Mouse (Mus musculus): ENCODE data around the gene Ccser1. TPM values are rescaled to one million over a fixed set of nuclear protein-coding genes. Genes with fewer than 3 reads are reported as not detected.
"Not testable (repeated sequence)": the region's sequence is repeated elsewhere in the genome, so short reads cannot be mapped to it uniquely, and the experiment has no call there.

The Ccser1 gene
- polyA plus RNA-seq, 1 experiment from 2014 or later = 10.8 TPM

DNA sequence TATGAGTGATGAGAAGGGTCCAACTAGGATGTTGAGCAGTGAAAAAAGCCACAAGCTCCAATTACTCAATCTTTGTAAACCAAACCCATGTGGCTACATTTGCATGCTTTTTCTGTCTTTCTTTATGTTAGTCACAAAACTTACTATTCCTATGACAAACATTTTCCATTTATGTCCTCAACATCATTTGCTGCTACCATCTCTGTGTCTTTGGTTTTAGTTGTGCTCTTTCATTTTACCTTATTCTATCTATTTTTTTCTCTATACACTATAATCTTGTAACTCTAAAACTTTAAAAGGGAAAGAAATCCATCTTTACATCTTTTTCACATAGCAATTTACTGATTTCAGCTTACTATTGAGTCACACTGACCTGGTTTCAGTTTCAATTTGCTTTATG lies 834.2 kb downstream of the Ccser1 start:
- ATAC-seq (ENCODE audit: insufficient number of reproducible peaks, low FRiP score, low TSS enrichment, low read depth) (no peak), DNase-seq (ENCODE audit: low spot score) (no peak)
- H3K9ac ChIP-seq (ENCODE audit: low read length) = no peak overlapping the region
- no peaks in the 10 kb centered on the region for H3K27me3 ChIP-seq (ENCODE audit: control insufficient read depth, insufficient read depth, low read length)
- no peaks in the 10 kb centered on the region for H3K9me3 ChIP-seq (ENCODE audit: control insufficient read depth, low read length)
- no peaks in the 10 kb centered on the region for H3K36me3 ChIP-seq (ENCODE audit: control insufficient read depth, insufficient read depth, low read length)
- H3K4me2 ChIP-seq (ENCODE audit: low read depth, severe bottlenecking) = no peak overlapping the region
- no peak overlapping the region for H3K4me3 ChIP-seq (ENCODE audit: low read depth, low read length)
- no peak overlapping the region for H3K27ac ChIP-seq (replicated peaks; ENCODE audit: low read depth, low read length)
- no peaks in the 10 kb centered on the region for H3K4me1 ChIP-seq (ENCODE audit: control insufficient read depth, insufficient read depth, low read length)

DNA sequence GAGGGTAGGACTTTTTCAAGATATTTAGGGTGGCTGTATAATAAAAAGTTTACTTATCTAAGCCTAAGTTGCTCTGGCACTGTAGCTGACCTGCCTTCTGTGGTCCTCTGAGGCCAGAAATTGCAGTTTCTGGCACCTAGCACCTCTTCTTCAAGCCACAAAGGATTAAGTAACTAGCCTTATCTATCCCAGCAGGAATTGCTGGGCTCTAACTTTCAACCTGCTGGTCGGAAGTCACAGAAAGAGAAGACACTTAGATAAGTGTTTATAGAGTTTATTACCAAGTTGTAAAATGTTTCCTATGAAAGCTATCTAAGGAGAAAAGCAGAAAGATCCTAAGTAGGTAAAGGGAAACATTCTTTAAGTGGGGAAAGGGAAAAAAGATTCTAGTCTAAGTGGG lies 864.3 kb downstream of the Ccser1 start:
- Histone ChIP-seq H3K4me2 (ENCODE audit: low read depth, severe bottlenecking) (no peak overlapping the region), H3K27me3 (ENCODE audit: control insufficient read depth, insufficient read depth, low read length) (no peaks in the 10 kb centered on the region), H3K36me3 (ENCODE audit: control insufficient read depth, insufficient read depth, low read length) (no peaks in the 10 kb centered on the region), H3K4me1 (ENCODE audit: control insufficient read depth, insufficient read depth, low read length) (no peaks in the 10 kb centered on the region), H3K27ac (replicated peaks; ENCODE audit: low read depth, low read length) (no peak overlapping the region), H3K4me3 (ENCODE audit: low read depth, low read length) (no peak overlapping the region), H3K9me3 (ENCODE audit: control insufficient read depth, low read length) (no peaks in the 10 kb centered on the region), H3K9ac (ENCODE audit: low read length) (no peak overlapping the region)
- DNase-seq (ENCODE audit: low spot score) (no peak), ATAC-seq (ENCODE audit: insufficient number of reproducible peaks, low FRiP score, low TSS enrichment, low read depth) (no peak)
- WGBS = 37% methylated on average over 1 of the region's 1 CpGs

DNA sequence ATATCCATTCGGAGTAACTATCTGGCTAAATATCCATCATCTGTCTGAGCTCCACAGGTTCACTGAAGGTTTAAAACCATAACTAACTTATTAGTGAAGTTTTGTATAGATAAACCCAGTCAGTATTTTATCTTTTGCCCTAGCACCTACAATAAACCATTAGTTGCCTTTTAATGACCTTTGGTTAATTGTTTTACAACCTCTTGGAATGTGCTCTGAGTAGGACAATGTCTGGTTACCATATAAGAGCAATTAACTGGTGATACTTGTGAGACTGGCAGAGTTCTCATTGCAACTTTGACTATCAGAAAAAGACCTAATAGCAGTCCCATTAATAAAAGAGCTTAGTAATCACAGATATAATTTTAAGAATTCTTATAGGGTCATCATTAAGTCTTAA lies 864.9 kb downstream of the Ccser1 start:
- not testable (repeated sequence) for H3K36me3 ChIP-seq (ENCODE audit: control insufficient read depth, insufficient read depth, low read length); H3K4me2 ChIP-seq (ENCODE audit: low read depth, severe bottlenecking); H3K27ac ChIP-seq (replicated peaks; ENCODE audit: low read depth, low read length); H3K4me3 ChIP-seq (ENCODE audit: low read depth, low read length); H3K27me3 ChIP-seq (ENCODE audit: control insufficient read depth, insufficient read depth, low read length); H3K9ac ChIP-seq (ENCODE audit: low read length); DNase-seq (ENCODE audit: low spot score); ATAC-seq (ENCODE audit: insufficient number of reproducible peaks, low FRiP score, low TSS enrichment, low read depth); H3K4me1 ChIP-seq (ENCODE audit: control insufficient read depth, insufficient read depth, low read length); H3K9me3 ChIP-seq (ENCODE audit: control insufficient read depth, low read length)
- WGBS = 45% methylated on average over 1 of the region's 1 CpGs

DNA sequence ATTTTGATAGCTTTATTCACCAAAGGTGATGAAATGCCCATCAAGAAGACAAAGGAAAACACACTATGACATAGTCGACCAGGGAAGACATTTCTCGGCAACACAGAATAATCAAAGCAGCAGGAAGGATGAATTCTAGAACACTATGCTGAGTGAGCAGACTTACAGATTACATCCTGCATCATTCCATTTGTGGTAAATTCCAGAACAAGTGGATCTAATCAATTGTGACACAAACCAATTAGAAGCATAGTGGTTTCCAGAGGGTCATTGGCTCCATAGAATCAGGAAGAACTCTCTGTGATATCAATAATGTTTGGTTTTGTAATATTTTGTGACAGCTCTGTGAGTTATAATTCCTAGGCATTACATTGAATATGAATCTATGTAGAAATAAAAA lies 875.2 kb downstream of the Ccser1 start:
- WGBS = 93% methylated on average over 2 of the region's 2 CpGs

DNA sequence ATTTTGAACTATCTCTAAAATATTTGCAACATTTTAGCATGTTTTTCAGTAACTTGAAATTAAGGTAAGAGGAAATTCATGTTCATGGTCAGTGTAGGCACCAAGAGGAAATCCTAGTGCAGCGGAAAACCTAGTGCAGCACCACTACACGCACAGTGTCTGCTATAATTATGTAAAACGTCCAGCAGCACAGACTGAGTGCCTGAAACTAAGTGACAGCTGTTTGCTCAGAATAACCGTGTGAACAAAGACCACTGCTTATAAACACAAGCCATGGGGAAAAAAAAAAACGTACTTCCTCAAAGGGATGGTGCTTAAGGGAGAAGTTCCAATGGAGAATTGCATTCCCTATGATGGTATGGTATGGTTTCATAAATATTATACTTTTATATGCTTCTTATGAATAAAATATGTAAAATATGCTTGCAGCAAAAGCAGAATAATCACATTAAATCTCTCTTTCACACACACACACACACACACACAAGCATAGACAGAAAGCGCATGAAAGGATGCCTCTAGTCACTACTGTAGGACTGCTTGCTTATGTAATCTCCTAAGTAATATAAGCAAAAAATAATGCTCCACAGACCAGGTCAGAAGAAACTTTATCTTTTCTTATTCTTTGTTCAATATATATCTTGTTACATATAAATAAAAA lies 886.4 kb downstream of the Ccser1 start:
- Histone ChIP-seq H3K27me3 (ENCODE audit: control insufficient read depth, insufficient read depth, low read length) (no peaks in the 10 kb centered on the region), H3K9ac (ENCODE audit: low read length) (no peak overlapping the region), H3K4me2 (ENCODE audit: low read depth, severe bottlenecking) (no peak overlapping the region), H3K9me3 (ENCODE audit: control insufficient read depth, low read length) (no peaks in the 10 kb centered on the region), H3K27ac (replicated peaks; ENCODE audit: low read depth, low read length) (no peak overlapping the region), H3K4me1 (ENCODE audit: control insufficient read depth, insufficient read depth, low read length) (no peaks in the 10 kb centered on the region), H3K4me3 (ENCODE audit: low read depth, low read length) (no peak overlapping the region), H3K36me3 (ENCODE audit: control insufficient read depth, insufficient read depth, low read length) (no peaks in the 10 kb centered on the region)
- no peak for DNase-seq (ENCODE audit: low spot score)
- 78% methylated on average over 6 of the region's 6 CpGs for WGBS
- ATAC-seq (ENCODE audit: insufficient number of reproducible peaks, low FRiP score, low TSS enrichment, low read depth) = no peak

More for the DNA sequence above, 875.2 kb downstream of the Ccser1 start:
- no peaks in the 10 kb centered on the region for H3K36me3 ChIP-seq (ENCODE audit: control insufficient read depth, insufficient read depth, low read length)
- ATAC-seq (ENCODE audit: insufficient number of reproducible peaks, low FRiP score, low TSS enrichment, low read depth) = no peak
- H3K9me3 ChIP-seq (ENCODE audit: control insufficient read depth, low read length) = no peaks in the 10 kb centered on the region
- no peak overlapping the region for H3K9ac ChIP-seq (ENCODE audit: low read length)
- no peak for DNase-seq (ENCODE audit: low spot score)
- H3K4me2 ChIP-seq (ENCODE audit: low read depth, severe bottlenecking) = no peak overlapping the region
- no peaks in the 10 kb centered on the region for H3K27me3 ChIP-seq (ENCODE audit: control insufficient read depth, insufficient read depth, low read length)
- no peak overlapping the region for H3K4me3 ChIP-seq (ENCODE audit: low read depth, low read length)
- no peak overlapping the region for H3K27ac ChIP-seq (replicated peaks; ENCODE audit: low read depth, low read length)
- no peaks in the 10 kb centered on the region for H3K4me1 ChIP-seq (ENCODE audit: control insufficient read depth, insufficient read depth, low read length)

DNA sequence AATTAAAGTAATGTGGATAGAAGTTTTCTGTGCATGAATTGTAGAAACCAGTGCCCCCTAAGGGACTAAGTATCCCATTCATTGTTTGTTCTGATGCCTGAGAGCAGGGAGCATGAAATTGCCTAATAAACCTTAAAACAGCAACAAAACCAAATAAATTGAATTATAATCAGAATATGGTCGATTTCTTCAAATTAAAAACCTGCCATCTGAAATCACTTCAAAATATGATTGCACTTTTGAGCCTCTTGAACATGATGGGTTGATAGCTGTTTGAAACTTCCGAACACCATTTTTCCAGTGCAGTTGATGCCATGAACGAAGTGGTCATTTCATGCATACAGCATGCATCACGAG lies 886.9 kb downstream of the Ccser1 start:
- ATAC-seq (ENCODE audit: insufficient number of reproducible peaks, low FRiP score, low TSS enrichment, low read depth) = no peak

DNA sequence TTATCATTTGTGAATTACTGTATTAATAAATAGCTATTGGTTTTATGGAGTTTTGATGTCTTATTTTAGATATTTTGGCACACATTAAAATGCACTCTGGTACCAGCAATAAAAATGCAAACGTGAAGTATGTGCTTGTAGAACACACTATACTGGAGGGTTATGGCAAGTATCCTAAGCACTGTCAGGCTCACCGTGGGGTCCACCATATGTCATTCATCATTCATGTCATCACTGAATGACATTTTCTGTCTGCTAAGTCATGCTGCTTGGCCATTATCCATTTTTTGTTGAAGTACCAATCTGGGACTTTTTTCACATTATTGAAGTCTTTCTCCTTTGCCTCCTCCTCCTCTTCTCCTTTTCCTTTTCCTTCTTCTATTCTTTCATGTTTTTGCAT lies 925.3 kb downstream of the Ccser1 start:
- 70% methylated on average over 2 of the region's 2 CpGs for WGBS
- H3K27ac ChIP-seq (replicated peaks; ENCODE audit: low read depth, low read length) = no peak overlapping the region
- ATAC-seq (ENCODE audit: insufficient number of reproducible peaks, low FRiP score, low TSS enrichment, low read depth) (no peak), DNase-seq (ENCODE audit: low spot score) (no peak)
- no peak overlapping the region for H3K4me3 ChIP-seq (ENCODE audit: low read depth, low read length)
- H3K4me1 ChIP-seq (ENCODE audit: control insufficient read depth, insufficient read depth, low read length) = no peaks in the 10 kb centered on the region
- H3K9ac ChIP-seq (ENCODE audit: low read length) = no peak overlapping the region
- no peak overlapping the region for H3K4me2 ChIP-seq (ENCODE audit: low read depth, severe bottlenecking)
- H3K27me3 ChIP-seq (ENCODE audit: control insufficient read depth, insufficient read depth, low read length) = no peaks in the 10 kb centered on the region
- no peaks in the 10 kb centered on the region for H3K36me3 ChIP-seq (ENCODE audit: control insufficient read depth, insufficient read depth, low read length)
- no peaks in the 10 kb centered on the region for H3K9me3 ChIP-seq (ENCODE audit: control insufficient read depth, low read length)

More for the DNA sequence above, 886.9 kb downstream of the Ccser1 start:
- WGBS = 86% methylated on average over 4 of the region's 4 CpGs
- no peak overlapping the region for H3K9ac ChIP-seq (ENCODE audit: low read length)
- H3K4me1 ChIP-seq (ENCODE audit: control insufficient read depth, insufficient read depth, low read length) = no peaks in the 10 kb centered on the region
- H3K27me3 ChIP-seq (ENCODE audit: control insufficient read depth, insufficient read depth, low read length) = no peaks in the 10 kb centered on the region
- no peaks in the 10 kb centered on the region for H3K9me3 ChIP-seq (ENCODE audit: control insufficient read depth, low read length)
- no peak overlapping the region for H3K4me2 ChIP-seq (ENCODE audit: low read depth, severe bottlenecking)
- no peaks in the 10 kb centered on the region for H3K36me3 ChIP-seq (ENCODE audit: control insufficient read depth, insufficient read depth, low read length)
- H3K4me3 ChIP-seq (ENCODE audit: low read depth, low read length) = no peak overlapping the region
- H3K27ac ChIP-seq (replicated peaks; ENCODE audit: low read depth, low read length) = no peak overlapping the region
- no peak for DNase-seq (ENCODE audit: low spot score)

DNA sequence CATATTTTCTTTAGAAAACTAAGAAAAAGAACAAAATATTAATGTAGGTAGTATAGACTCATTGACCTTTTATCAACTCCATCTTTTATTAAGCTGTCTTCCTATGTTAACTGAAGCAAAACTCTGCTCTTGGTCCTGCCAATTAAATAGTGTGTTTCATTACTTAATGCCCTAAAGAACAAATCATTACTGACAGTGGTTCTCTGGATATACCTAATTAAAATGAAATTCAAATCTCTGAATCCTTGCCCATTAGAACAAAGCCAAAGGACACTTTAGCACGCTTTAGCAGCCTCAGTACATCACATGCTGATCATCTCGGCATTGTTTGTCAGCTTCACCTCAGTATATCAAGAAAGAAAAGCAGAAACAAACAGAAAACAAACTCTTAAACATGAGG lies 952.4 kb downstream of the Ccser1 start:
- DNase-seq (ENCODE audit: low spot score) = no peak
- 83% methylated on average over 2 of the region's 2 CpGs for WGBS
- H3K9me3 ChIP-seq (ENCODE audit: control insufficient read depth, low read length) = no peaks in the 10 kb centered on the region
- H3K4me1 ChIP-seq (ENCODE audit: control insufficient read depth, insufficient read depth, low read length) = no peaks in the 10 kb centered on the region
- no peaks in the 10 kb centered on the region for H3K36me3 ChIP-seq (ENCODE audit: control insufficient read depth, insufficient read depth, low read length)
- no peak overlapping the region for H3K9ac ChIP-seq (ENCODE audit: low read length)
- no peaks in the 10 kb centered on the region for H3K27me3 ChIP-seq (ENCODE audit: control insufficient read depth, insufficient read depth, low read length)
- no peak overlapping the region for H3K27ac ChIP-seq (replicated peaks; ENCODE audit: low read depth, low read length)
- no peak overlapping the region for H3K4me3 ChIP-seq (ENCODE audit: low read depth, low read length)
- no peak for ATAC-seq (ENCODE audit: insufficient number of reproducible peaks, low FRiP score, low TSS enrichment, low read depth)
- no peak overlapping the region for H3K4me2 ChIP-seq (ENCODE audit: low read depth, severe bottlenecking)

DNA sequence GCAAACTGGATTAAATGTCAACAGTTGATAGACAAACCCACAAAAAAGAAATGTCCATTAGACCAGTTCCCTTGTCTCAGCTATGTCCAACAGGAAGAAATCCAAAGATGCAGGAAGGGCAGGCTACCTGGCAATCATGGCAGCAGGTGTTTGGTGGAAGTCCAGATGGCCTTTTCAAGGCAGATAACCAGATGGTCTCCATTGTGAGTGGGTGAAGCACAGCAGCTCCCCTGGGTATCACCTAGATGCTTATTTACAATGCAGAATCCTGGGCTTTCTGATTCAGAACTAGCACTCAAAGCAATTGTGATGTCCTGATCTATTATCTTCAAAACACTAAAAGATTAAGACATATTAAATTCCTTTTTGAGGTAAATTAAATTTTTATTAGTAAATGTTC lies 980.2 kb downstream of the Ccser1 start:
- Histone ChIP-seq H3K4me1 (ENCODE audit: control insufficient read depth, insufficient read depth, low read length) (no peaks in the 10 kb centered on the region), H3K9me3 (ENCODE audit: control insufficient read depth, low read length) (no peaks in the 10 kb centered on the region), H3K4me2 (ENCODE audit: low read depth, severe bottlenecking) (no peak overlapping the region), H3K9ac (ENCODE audit: low read length) (no peak overlapping the region), H3K36me3 (ENCODE audit: control insufficient read depth, insufficient read depth, low read length) (no peaks in the 10 kb centered on the region), H3K27ac (replicated peaks; ENCODE audit: low read depth, low read length) (no peak overlapping the region), H3K4me3 (ENCODE audit: low read depth, low read length) (no peak overlapping the region), H3K27me3 (ENCODE audit: control insufficient read depth, insufficient read depth, low read length) (no peaks in the 10 kb centered on the region)
- DNase-seq (ENCODE audit: low spot score) (no peak), ATAC-seq (ENCODE audit: insufficient number of reproducible peaks, low FRiP score, low TSS enrichment, low read depth) (no peak)
